Mouse (Mus musculus): ENCODE measurements at regions not wholly inside any gene's neighbourhood (a gene's known extent, or its start where the extent isn't known, plus 50 kb on each side); places are given as distances from the start of the nearest gene placed in this dataset.

GRCm38 (mm10) chrX:97142237-97142636 is 69.8 kb downstream of the Pgr15l start:
- TF ChIP-seq POLR2A (IDR thresholded peaks at IDR 0.05; ENCODE audit: insufficient read depth, low read depth, low read length) = no peak
- TF ChIP-seq CTCF (IDR thresholded peaks at IDR 0.05; ENCODE audit: insufficient read depth, low read depth, low read length) = no peak
